Mouse (Mus musculus): ENCODE data around the gene Adra1b.

Adra1b gene

DNA sequence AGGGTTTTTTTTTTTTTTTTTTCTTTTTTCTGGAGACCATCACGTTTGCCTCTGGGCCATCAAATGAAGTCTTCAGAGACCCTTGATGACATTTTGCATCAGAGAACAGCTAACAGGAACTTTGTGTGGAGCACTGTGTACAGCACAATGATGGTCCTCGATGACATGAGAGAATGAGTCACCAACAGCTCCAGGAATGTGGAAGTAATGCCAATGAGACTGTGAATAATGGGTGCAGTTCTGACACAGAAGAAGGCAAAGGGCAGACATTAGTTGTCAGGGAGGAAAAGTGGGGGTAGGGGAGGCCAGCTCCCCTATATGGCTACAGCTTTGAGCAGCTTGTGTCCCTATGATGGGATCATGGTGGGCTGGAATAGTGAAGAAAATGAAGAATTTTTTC, 5.7 kb downstream of the Adra1b start:
- 63% methylated on average over 2 of the region's 2 CpGs for WGBS

DNA sequence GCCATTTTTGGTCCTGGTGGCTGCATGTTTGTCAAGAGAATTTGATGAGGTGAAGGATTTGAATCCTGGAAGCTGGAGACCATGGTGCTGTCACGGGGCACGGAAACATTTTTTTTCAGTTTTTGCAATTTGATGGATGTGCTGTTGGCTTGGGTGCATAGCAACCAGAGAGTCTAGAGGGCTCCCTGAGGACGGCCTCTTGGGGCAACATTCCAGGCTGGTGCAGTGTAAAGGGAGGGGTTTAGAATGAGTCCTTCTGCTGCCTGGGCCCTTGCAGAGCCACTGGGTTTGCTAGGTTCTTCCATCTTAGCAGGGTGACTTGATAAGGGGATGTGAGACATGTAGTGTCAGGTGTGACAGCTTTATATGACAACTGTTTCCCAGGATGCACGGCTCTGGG, 8.5 kb downstream of the Adra1b start:
- WGBS: 87% methylated on average over 4 of the region's 4 CpGs

DNA sequence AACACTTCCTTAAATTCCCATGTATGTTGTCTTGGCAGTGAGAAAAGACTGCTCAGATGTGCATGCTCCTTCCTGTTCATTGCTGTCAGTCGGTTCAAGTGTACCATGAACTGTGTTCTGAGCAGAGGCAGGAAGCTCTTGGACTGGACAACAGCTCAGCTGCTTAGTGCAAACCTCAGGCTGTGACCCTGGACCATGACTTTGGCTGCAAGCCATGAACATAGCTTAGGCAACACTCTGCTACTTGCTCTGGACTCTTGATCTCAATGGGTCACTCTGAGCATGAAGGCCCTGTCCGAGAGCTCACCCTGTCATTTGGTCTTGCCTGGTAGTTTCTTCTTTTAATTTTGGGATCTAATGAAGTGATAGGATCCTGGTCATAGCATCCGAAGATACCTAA, 9.6 kb downstream of the Adra1b start:
- WGBS: 89% methylated on average over 3 of the region's 3 CpGs

DNA sequence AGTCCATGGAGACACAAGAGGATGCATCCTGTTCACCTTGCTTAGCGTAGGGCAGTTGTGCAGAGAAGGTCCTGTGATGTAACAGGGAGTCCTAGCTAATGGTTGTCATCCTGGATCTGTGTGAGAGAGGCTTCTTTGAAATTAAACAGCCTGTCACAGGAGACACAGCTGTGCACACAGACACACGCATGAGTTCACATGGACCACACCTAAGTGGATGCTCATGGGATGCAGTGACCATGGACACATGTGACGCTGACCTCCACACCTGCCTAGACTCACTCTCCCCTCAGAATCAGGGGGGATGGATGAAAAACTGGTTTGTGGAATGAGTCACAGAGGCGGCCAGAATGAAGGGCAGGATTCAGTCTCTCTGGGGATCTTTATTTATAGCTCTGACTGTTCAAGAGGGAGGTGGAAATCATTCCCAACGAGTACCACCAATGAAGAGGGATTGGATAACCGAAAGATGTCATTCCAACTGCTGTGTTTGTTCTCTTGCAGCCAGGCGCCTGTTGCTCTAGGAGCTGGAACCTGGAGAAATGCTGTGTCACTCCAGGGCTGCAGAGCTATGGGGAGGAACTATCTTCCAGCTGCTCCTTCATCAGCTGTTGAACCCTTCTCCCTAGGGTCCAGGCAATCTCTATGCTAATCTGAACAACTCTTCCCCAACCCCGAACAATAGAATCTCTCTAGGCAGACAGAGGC, 11.6 kb downstream of the Adra1b start:
- 60% methylated on average over 8 of the region's 8 CpGs for WGBS

DNA sequence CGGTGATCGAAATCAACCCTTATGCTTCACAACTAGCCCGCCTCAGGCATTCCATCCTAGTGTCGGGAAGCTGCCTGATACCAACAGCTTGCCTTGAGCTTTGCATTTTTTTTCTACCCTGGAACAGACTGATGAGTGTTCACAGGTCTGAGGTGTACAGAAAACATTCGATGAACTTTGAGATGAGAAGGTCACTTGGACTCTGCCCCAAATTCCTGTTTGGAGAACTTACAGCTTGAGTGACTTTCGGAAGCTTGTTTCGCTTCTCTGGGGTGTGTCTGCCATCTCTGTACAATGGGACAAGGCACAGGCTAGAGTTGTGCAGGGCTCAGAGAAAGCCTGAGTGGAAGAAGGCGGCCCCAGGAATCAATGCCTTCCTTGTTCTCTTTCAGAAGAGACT, 12.3 kb downstream of the Adra1b start:
- 85% methylated on average over 8 of the region's 8 CpGs for WGBS

DNA sequence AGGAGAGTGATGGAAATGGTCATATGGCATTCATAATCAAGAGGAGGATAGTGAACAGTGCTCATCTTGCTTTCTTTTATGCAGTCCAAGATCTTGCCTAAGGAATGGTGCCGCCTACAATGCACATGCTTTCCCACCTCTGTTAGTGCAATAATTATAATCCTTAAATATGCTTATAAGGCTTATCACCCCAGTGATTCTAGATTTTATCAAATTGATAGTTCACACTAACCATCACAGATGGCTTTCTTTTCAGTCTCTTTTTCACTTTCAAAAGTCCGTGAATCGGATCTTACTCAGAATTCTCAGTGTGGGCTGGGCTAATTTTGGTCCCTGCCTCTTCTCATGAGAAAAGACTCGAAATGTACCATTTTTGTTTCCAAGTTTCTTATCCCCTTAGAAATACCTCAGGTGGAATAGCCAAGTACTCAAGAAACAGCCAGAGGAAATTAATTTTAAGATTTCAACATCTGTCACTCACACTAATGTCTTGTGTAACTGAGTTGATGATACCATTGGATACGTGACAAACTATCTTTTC, 17.3 kb downstream of the Adra1b start:
- 56% methylated on average over 5 of the region's 5 CpGs for WGBS

DNA sequence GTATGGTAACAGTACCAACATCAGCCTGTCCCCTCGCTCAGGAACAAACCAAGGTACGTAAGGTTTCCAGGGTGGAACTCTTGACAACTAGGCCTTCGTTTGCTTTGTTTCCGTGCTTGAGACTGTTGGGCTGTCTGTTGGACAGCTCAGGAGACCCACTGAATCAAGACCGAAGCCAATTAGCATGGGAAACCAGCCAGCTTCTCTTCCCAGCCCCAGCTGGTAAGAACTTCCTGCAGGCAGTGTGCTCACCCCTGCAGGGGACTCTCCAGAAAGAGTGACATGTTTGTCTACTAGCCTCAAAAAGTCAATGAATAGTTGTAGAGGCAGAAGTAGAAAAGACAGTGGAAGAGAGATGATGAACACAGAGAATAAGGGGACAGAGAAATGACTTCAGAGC, 23.8 kb downstream of the Adra1b start:
- 68% methylated on average over 5 of the region's 5 CpGs for WGBS

DNA sequence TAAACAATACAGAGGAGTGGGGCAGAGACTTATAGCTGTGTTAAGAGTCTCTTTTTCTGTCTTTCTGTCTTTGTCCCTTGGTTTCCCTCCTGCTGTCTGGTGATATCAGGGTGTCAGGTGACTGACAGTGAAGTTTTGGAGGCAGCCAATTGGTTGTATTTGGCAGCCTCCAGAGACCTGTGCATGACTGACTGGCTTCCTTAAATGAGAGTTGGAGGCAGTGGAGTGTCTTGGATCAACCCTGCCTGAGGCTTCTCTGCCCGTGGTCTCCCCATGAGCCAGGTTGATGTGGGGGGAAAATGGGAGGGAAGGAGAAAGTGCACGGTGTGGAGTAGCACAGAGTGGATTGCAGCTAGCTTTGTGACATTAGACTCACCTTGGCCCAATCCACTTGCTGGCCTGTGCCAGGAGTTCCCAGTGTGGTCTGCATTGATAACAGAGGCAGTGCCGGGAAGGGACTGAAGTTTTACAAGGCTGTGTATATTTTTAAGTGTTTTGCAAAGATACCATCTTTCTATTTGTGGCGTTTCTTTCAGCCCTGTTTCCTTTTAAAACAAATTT, 33.2 kb downstream of the Adra1b start:
- 57% methylated on average over 4 of the region's 4 CpGs for WGBS

DNA sequence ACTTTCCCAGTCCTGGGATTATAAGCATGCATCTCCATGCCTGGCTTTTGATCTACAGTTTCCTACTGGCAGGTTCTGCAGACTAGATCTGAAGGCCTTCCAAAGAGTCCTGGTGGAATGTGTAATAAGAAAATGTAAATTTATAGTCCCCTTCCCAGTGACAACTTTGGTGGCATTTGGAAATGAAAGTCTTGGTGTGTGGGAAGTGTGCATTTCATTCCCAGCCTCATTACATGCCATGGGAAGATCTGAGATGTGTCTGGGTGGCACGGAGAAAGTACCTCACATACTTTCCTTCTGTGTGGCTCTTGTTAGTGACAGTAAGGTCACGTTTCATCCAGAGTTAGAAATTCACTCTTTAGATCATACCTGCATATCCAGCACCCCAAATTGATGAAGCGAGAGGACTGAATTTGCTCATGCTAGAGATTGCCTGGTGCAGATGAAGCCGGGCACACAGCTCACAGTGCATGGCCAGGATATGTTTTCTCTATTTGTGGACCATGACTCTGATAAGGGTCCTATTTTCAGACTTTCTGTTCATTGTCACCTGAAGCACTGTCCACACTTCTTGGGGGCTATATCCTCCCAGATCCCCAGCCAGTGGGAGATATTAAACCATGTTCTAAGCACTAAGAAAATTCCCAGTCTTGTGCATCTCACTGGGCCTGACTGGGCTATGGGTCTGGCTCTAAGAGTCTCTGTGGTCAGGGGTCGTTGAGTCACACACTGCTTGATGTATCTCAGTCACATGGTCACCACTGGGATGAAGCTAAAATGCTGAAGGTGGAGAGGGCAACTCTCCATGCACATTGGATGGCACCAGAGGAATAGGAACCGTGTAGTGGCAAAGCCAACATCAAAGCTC, 35.5 kb downstream of the Adra1b start:
- 77% methylated on average over 6 of the region's 6 CpGs for WGBS

DNA sequence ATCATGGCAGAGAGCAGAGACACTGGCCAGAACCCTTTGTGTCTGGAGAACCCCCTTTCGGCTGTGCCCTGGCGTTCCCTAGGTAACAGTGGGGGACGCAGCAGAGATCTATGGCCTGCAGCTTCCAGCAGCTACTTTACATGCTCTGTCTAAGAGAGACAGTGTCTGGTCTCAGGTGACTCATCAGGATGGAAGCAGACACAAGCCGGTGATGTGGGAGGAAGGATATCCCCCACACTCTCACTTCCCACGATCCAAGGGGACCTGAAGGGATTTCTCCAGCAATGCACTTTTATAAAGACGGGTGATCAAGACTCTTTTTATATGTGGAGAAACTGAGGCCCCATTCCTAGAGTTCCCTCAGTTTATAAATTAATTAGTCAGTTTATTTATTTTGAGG, 48.0 kb downstream of the Adra1b start:
- 53% methylated on average over 6 of the region's 6 CpGs for WGBS

DNA sequence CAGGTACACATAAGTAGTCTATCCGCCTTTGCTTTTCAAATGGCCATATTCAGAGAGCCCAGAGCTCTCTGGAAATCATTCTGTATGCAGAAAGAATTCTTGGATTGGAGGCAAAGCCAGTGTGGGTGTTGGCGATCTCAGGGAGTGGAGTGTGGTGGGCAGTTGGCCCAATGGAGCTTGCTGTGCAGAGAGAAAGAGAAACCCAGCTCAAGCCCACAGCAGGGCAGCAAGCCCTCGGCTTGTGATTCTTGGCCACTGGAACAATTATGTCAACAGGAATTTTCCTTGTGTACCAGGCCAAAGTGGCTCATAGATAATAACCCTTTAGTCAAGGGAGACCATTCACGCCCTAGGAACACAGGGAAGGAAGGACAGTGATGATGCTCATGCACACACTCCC, 53.0 kb downstream of the Adra1b start:
- WGBS: 60% methylated on average over 4 of the region's 4 CpGs

DNA sequence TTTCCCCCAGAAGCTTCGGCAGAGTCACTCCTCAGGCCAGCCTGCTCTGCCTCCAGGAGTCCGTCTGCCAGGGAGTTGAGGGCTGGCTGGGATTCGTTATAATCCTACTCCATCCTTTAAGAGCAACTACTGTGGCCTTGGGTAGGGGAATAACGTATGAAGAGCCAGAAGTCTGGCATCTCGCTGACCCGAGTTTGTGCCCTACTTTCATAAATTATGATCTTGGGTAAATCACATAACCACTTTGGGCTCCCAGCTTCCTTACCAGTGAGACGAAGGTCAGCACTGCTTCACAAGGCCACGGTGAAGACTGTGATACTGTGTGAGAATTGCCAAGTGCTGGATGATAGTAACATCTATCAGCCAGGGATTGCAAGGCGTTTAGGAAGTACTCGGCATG, 59.4 kb downstream of the Adra1b start:
- 84% methylated on average over 10 of the region's 10 CpGs for WGBS

DNA sequence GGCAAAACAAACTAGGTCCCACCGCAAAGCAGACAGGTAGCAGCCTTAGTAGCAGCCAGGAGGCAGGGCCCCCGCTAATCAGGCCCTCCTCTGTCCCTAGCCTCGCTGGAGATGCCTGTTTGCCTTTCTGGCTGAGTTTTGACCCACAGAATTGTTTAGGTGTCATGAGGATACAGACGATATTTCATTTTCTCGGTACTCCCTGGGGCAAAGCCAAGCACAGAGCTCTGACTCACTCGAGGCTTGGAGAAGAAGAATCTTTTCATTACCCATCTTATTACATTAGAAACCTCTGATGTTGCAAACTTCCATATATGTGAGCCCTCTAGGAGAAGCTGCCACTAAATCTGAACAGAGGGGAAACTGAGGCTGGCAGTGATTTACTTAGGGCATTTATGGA, 60.5 kb downstream of the Adra1b start:
- 61% methylated on average over 6 of the region's 6 CpGs for WGBS

DNA sequence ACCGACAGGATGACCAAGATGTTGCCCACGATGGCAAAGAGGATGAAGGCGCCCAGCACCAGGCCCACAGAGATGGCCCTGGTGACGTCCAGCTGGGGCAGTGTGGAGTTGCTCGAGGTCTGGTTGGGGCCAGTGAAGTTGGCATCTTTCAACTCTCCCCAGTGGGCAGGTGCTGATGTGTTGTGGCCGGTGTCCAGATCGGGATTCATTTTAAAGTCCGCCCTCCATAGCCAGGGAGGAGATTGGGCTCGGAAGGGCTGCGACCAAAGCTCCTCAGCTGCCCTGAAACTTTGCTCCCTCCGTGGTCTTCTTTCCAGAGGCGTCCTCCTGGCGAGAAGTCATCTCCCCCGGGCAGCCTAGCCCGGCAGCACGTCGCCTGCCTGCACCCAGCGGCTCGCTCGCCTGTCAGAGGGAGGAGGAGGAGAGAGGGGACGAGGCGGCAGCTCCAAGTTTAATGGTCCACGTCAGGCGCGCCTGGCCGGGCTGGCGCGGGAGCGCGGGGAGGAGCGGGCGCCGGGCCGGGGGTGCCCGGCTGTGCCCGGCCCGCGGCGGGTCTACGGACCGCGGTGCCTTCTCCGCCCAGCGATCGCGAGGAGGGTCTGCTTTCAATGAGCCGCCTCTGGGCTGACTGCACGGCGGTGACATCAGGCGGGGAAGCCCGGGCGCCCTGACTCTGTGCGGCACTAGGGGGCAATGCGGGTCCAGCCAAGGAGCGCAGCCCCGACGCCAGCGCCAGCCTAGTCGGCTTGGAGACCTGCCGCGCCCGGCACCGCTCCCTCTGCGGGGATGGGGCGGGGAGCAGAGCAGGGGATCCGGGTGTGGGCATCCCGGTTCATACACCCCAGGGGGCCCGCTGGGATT, 64.9 kb downstream of the Adra1b start:
- WGBS: 5% methylated on average over 65 of the region's 68 CpGs

DNA sequence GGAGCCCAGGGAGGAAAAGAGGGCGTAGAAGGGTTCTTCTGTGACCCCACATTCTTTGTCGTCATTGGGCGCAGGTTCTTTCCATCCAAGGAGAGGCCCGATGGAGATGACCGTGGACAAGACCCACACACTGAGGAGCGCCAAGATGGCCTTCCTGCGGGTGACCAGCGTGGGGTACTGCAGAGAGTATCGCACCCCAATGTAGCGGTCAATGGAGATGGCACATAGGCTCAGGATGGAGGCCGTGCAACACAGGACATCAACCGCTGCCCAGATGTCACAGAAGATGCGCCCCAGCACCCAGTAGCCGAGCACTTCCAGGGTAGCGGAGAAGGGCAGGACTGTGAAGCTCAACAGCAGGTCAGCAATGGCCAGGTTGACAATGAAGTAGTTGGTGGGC, 65.6 kb downstream of the Adra1b start:
- WGBS: 97% methylated on average over 15 of the region's 15 CpGs

DNA sequence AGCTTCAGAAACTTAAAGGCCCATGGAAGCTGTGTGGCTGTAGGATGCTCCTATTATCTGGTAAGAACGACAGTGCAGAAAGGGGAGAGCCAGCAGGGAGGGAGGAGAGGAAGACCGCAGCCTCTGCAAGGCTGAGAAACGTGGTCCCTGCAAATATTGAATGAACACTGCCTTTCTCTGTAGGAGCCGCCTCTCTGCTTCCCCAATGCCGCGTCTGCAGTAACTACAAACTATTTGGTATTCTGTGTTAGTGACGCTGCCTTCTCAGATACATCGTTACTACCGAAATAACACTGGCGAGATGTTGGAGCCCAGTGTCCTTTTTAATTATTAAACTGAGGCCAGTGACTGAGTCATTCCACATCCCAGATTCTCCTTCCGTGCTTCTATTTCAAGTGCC, 66.5 kb downstream of the Adra1b start:
- 23% methylated on average over 11 of the region's 11 CpGs for WGBS

DNA sequence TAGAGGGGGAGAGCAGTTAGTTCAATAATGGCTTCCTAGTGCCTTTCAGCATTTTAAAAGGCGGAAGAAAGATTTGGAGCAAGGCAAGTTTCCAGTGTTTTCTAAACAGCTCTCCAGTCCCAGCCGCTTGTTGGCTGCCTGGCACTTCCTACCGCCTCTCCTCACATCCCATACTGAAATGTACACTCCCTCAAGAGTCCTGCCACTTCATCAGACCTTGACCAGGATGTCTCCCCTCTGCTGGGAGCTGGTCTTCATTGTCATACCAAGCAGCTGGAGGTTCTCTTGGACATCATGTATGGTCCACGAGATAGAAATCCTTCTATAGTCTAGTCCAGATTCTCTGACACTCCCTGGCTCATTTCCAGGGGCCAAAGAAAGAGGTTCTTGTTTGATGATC, 69.5 kb downstream of the Adra1b start:
- WGBS: 43% methylated on average over 4 of the region's 4 CpGs

DNA sequence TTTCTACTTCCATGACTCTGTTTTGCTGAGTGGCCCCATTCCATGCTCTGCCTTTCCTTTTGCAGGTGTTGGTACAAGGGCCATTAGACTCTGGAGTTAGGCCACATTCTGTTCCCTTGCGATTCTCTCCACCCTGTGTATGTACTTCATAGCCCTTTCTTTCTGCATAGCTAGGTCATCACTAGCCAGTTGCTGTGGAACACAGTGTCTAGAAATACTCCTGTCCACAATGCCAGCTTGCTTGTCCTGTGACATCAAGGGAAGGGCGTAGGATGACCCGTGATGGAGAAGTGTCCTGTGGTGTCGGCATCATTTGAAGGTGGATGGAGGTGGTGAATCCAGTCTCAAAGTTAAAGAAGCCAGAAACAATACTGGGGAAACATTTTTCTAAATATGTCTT, 74.2 kb downstream of the Adra1b start:
- WGBS: 95% methylated on average over 4 of the region's 4 CpGs

DNA sequence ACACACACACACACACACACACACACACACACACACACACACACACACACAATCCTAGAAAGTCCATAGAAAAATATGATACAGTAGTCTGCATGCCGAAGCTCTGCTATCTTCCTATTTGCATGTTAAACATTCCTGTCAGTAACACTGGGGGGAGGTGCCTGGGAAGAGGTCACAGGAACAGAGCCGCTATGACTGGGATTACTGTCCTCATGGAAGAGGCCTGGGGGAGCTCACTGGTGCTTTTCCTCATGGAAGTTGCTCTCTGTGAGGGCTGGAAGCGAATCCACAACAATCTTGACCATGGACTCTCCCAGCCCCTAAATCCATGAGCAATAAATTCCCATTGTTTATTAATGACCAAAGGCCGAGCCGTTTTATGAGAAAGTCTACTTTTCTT, 77.7 kb downstream of the Adra1b start:
- 75% methylated on average over 5 of the region's 5 CpGs for WGBS

DNA sequence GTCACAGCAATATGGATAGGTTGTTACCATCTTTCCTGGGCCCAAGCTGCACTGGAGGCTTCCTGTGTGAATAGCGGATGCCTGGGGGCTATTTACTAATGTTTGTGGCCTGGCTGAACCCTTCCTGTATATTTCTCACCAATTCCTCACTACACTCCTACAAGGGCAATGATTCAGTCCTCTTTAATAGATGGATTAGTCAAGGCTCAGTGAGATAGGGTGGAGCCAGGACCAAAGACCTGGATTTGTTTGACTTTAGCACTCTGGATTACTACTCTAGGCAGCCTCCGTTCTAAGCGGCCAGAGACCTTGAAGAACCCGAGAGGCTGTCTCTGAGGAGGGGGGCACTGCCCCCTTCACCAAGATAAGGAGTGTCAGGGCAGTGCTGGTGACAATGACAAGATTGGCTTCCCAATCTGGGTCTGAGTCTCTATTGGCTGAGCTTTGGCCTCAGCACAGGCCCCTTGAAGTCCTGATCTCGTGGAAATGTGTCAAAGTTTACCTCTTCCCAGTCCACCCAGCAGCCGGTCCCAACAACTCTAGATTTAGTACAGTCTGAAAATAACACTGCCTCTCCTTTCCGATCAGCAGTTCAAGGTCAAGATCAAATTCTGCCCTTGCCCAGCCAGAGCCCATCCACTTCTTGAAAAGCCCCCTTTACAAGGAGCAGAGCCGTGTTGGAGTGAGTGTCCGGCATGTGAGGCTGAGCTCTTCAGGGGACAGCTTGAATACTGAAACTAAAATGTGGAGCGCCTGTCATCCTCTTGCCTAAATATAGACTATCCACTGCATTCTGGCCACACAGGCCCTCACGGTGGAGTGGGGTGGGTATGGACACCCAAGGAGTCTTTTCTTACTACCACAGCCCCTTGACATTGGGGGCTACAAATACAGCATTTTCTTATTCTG, 80.2 kb downstream of the Adra1b start:
- WGBS: 87% methylated on average over 11 of the region's 11 CpGs

All from cerebral cortex, adult 2 months (tissue).